Mouse (Mus musculus): ENCODE measurements around the gene Praf2.

GRCm38 (mm10) chrX:7680864-7681263 is 47.4 kb upstream of the Praf2 start, which contains the start of gene Magix:
- TF ChIP-seq CTCF (IDR thresholded peaks at IDR 0.05; ENCODE audit: low read depth) (no peak), EP300 (IDR thresholded peaks at IDR 0.05; ENCODE audit: low read depth) (no peak)

Data from liver, postnatal 0 days (tissue).